Mouse (Mus musculus): ENCODE measurements around the gene Flrt1. TPM values are rescaled to one million over a fixed set of nuclear protein-coding genes. Genes with fewer than 3 reads are reported as not detected.
A peak's percentile ranks its signal among the peaks of the same experiment; 100 is the strongest.

The Flrt1 gene
- total and polyA plus RNA-seq, 2 experiments from 2014 or later: 8.8 to 11.3 TPM

DNA sequence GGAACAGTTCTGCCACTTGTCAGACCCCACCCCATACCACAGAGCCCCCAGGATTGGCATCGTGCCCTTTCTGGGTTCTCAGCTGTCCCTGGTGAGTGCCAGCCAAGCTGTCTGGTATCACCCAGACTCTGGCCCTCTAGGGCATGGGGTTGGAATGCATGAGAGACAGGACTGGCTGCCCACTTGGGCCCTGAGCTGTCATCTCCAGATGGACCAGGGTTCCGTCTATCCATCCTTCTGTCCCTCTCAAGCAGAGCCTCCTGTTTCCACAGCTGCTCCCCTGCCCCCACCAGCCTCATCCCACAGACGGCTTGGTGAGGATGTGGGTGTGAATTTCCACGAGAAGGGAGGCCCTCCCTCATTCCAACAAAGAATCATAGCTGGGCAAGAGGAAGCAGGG is 42.6 kb upstream of the Flrt1 start:
- Histone ChIP-seq H3K9ac (no peak overlapping the region), H3K4me1 (ENCODE audit: insufficient read depth) (peaks cover 21% of the 10 kb centered on the region)

DNA sequence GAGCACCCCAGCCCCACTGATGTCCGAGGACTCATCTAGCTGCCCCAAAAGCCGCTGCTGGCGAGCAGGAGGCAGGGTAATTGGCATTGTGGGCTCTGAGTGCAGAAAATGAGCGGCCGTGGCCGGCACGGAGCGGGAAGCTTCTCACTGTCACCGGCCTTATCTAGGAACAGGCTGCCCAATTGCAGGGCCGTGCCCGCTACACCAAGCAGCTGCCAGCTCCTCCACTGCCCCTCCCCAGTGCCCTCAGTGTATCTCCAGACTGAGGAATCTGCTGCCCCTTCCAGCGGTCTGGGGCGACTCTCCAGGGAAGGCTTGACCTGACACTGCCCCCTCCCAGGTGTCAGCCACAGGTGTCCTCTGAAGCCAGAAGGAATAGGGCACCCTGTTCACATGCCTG is 40.8 kb upstream of the Flrt1 start:
- Histone ChIP-seq H3K27ac (ENCODE audit: low read depth, low read length) (no peak overlapping the region), H3K4me3 (ENCODE audit: low read depth, low read length) (no peak overlapping the region), H3K9me3 (ENCODE audit: low read length) (no peaks in the 10 kb centered on the region), H3K9ac (no peak overlapping the region), H3K4me1 (ENCODE audit: insufficient read depth) (peaks cover 24% of the 10 kb centered on the region), H3K27me3 (ENCODE audit: insufficient read depth, low read length) (no peaks in the 10 kb centered on the region), H3K36me3 (ENCODE audit: insufficient read depth) (no peaks in the 10 kb centered on the region), H3K4me2 (ENCODE audit: low read depth) (no peak overlapping the region)
- TF ChIP-seq CTCF (IDR thresholded peaks at IDR 0.05; ENCODE audit: low read depth): no peak
- 62% methylated on average over 13 of the region's 13 CpGs for WGBS
- ATAC-seq (no peak), DNase-seq (no peak)

More for the DNA sequence above, 42.6 kb upstream of the Flrt1 start:
- 0 out of 2 replicates have a peak overlapping the region, but pooled peaks have one; percentile 5 for H3K27ac ChIP-seq (ENCODE audit: low read depth, low read length)
- no peak overlapping the region for H3K4me2 ChIP-seq (ENCODE audit: low read depth)
- no peaks in the 10 kb centered on the region for H3K27me3 ChIP-seq (ENCODE audit: insufficient read depth, low read length)
- no peak for TF ChIP-seq CTCF (IDR thresholded peaks at IDR 0.05; ENCODE audit: low read depth)
- no peaks in the 10 kb centered on the region for H3K9me3 ChIP-seq (ENCODE audit: low read length)
- no peak overlapping the region for H3K4me3 ChIP-seq (ENCODE audit: low read depth, low read length)
- ATAC-seq (no peak), DNase-seq (no peak)
- H3K36me3 ChIP-seq (ENCODE audit: insufficient read depth): no peaks in the 10 kb centered on the region
- WGBS: 22% methylated on average over 4 of the region's 4 CpGs

DNA sequence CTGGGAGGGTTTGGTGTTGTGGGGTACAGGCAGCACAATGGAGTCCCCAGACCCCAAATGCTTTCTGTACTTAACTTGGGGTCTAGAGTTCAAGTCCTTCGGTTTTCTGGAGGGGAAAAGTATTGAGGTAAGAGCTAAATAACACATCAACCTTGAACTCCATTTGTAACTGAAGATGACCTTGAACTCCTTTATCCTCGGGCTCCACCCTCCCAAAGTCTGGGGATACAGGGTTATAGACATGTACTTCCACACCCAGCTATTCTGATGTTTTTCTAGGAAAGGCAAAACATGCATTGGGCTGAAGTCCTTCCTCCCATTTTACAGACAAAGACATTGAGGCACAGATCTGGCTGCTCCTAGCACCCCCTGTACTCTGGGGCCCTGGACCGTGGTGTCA is 38.9 kb upstream of the Flrt1 start:
- Histone ChIP-seq H3K9ac (no peak overlapping the region), H3K4me2 (ENCODE audit: low read depth) (peak overlapping the region; percentile 62), H3K4me3 (ENCODE audit: low read depth, low read length) (no peak overlapping the region), H3K27me3 (ENCODE audit: insufficient read depth, low read length) (no peaks in the 10 kb centered on the region), H3K27ac (ENCODE audit: low read depth, low read length) (no peak overlapping the region), H3K9me3 (ENCODE audit: low read length) (no peaks in the 10 kb centered on the region), H3K4me1 (ENCODE audit: insufficient read depth) (peaks cover 40% of the 10 kb centered on the region), H3K36me3 (ENCODE audit: insufficient read depth) (no peaks in the 10 kb centered on the region)
- DNase-seq: no peak
- no peak for ATAC-seq
- no peak for TF ChIP-seq CTCF (IDR thresholded peaks at IDR 0.05; ENCODE audit: low read depth)
- 64% methylated on average over 3 of the region's 3 CpGs for WGBS

DNA sequence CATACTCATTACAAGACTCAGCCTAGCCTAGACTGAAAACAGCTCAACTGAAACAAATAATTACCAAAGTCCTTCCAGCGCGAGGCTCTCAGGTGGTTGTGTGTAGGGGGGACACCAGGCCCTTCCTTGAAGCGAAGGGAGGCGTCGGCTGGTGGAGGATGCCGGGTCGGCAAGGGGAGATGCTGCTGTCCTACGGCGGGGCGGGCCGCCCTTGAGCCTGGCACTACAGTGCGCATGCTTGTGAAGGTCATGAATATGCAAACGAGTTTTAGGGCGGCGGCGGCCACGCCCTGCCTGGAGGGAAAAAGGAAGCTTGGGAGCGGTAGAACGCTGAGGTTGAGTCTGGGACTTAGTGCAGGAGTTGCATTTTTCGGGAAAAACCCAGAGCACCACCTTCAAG is 38.3 kb upstream of the Flrt1 start:
- Histone ChIP-seq H3K4me2 (ENCODE audit: low read depth) (peak overlapping the region; percentile 62), H3K4me3 (ENCODE audit: low read depth, low read length) (peak overlapping the region; percentile 38), H3K4me1 (ENCODE audit: insufficient read depth) (peaks cover 40% of the 10 kb centered on the region), H3K36me3 (ENCODE audit: insufficient read depth) (no peaks in the 10 kb centered on the region), H3K27ac (ENCODE audit: low read depth, low read length) (peak overlapping the region; percentile 64; the same call in 1 of the 2 replicates), H3K9me3 (ENCODE audit: low read length) (no peaks in the 10 kb centered on the region), H3K9ac (peak overlapping the region; percentile 53), H3K27me3 (ENCODE audit: insufficient read depth, low read length) (no peaks in the 10 kb centered on the region)
- WGBS: 1% methylated on average over 20 of the region's 20 CpGs
- ATAC-seq (peak; percentile 57), DNase-seq (peak; percentile 82)
- no peak for TF ChIP-seq CTCF (IDR thresholded peaks at IDR 0.05; ENCODE audit: low read depth)

DNA sequence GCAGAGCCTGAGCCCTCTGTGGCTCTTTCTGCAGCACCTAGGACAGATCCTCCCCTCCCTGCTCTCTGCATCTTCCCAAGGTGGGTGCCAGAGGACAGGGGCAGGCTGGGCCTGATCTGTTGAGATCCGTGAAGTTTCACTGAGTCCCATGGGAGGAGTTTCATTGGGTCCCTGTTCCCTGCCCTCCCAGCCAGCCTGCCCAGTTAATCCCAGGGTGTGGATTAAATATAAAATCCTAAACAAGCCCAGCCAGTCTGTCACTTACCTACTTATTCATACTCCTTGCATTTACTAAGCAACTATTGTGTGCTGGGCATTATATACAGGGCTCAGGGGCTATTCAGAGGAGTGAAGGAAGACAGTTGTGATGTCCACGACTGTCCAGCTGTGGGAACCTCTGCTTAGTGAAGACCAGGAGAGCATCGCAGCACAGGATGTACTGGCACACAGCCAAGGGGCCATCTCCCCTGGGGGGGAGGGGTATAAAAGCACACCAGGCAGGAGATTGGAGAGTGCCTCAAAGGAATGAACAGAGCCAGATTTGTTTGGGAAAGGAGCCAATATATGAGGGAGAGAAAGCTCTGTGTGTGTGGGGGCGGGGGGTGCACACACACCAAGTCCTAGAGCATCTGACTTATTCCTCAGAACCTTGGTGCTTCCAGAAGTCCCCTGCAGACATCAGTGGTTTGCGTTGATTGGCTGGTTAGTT is 36.8 kb upstream of the Flrt1 start:
- Histone ChIP-seq H3K27me3 (ENCODE audit: insufficient read depth, low read length) (no peaks in the 10 kb centered on the region), H3K4me1 (ENCODE audit: insufficient read depth) (peaks cover 36% of the 10 kb centered on the region), H3K9me3 (ENCODE audit: low read length) (no peaks in the 10 kb centered on the region), H3K27ac (ENCODE audit: low read depth, low read length) (no peak overlapping the region), H3K4me3 (ENCODE audit: low read depth, low read length) (no peak overlapping the region), H3K36me3 (ENCODE audit: insufficient read depth) (no peaks in the 10 kb centered on the region), H3K4me2 (ENCODE audit: low read depth) (no peak overlapping the region), H3K9ac (no peak overlapping the region)
- 40% methylated on average over 5 of the region's 5 CpGs for WGBS
- no peak for TF ChIP-seq CTCF (IDR thresholded peaks at IDR 0.05; ENCODE audit: low read depth)
- DNase-seq: no peak
- peak; percentile 5; the same call in 1 of the 2 replicates for ATAC-seq

DNA sequence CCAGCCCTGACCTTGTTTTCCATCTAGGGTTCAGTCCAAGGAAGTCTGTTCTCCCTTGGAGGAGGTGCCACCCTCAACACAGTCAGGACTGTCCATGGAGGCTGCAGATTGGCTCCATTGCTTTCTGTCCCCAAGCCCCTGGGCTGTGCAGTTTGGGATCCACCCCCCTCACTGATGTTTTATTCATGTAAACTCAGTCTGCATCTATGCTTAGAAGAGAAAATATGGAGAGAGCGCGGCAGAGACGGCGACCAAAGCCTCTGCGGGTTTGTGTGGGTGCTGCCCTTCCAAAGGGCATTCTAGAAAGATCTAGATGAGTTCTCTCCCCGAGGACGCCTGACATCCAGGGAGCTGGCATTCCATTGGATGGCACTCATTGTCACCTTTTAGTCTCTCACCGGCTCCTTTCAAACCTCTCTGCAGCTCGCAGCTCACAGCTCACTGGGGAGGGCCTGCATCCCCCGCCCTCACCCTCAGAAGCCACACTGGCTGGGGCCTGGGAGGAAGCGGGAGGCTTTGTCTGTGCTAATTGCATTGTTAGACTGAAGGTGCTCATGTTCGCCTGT is 35.4 kb upstream of the Flrt1 start:
- no peaks in the 10 kb centered on the region for H3K9me3 ChIP-seq (ENCODE audit: low read length)
- H3K4me3 ChIP-seq (ENCODE audit: low read depth, low read length): no peak overlapping the region
- H3K27ac ChIP-seq (ENCODE audit: low read depth, low read length): peak overlapping the region; percentile 82
- no peaks in the 10 kb centered on the region for H3K36me3 ChIP-seq (ENCODE audit: insufficient read depth)
- H3K4me2 ChIP-seq (ENCODE audit: low read depth): no peak overlapping the region
- WGBS: 15% methylated on average over 12 of the region's 12 CpGs
- H3K27me3 ChIP-seq (ENCODE audit: insufficient read depth, low read length): no peaks in the 10 kb centered on the region
- no peak for TF ChIP-seq CTCF (IDR thresholded peaks at IDR 0.05; ENCODE audit: low read depth)
- peak overlapping the region; percentile 31; the same call in 1 of the 2 replicates for H3K9ac ChIP-seq
- peaks cover 43% of the 10 kb centered on the region for H3K4me1 ChIP-seq (ENCODE audit: insufficient read depth)
- DNase-seq (no peak), ATAC-seq (peak; percentile 58)

DNA sequence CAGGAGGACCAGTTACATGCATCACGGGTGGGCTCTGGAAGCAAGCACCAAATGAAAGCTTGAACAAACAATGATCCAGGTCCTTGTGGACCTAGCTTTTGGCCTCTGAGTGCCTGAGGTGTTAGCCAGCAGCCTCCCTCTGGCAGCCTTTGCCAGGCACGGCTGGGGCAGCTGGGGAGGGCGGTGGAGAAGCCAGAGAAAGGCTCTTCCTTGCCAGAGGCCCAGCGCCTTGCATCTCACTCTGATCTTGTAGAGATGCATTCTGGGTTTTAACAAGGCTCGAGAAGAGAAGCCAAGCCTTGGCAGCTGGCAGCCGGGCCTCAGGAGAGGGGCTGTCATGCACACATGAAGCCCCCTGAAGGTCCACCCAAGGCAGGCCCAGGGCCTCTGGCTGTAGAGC is 34.8 kb upstream of the Flrt1 start:
- Histone ChIP-seq H3K36me3 (ENCODE audit: insufficient read depth) (no peaks in the 10 kb centered on the region), H3K4me2 (ENCODE audit: low read depth) (no peak overlapping the region), H3K27ac (ENCODE audit: low read depth, low read length) (peak overlapping the region; percentile 82), H3K9me3 (ENCODE audit: low read length) (no peaks in the 10 kb centered on the region), H3K4me3 (ENCODE audit: low read depth, low read length) (no peak overlapping the region), H3K9ac (no peak overlapping the region), H3K27me3 (ENCODE audit: insufficient read depth, low read length) (no peaks in the 10 kb centered on the region), H3K4me1 (ENCODE audit: insufficient read depth) (peaks cover 43% of the 10 kb centered on the region)
- TF ChIP-seq CTCF (IDR thresholded peaks at IDR 0.05; ENCODE audit: low read depth): no peak
- 27% methylated on average over 6 of the region's 6 CpGs for WGBS
- ATAC-seq: peak; percentile 19; the same call in 1 of the 2 replicates
- no peak for DNase-seq

Measured in forebrain, postnatal 0 days (tissue).